Mouse (Mus musculus): ENCODE measurements around the gene Thsd4.
A peak's percentile ranks its signal among the peaks of the same experiment; 100 is the strongest.

Gene Thsd4

DNA sequence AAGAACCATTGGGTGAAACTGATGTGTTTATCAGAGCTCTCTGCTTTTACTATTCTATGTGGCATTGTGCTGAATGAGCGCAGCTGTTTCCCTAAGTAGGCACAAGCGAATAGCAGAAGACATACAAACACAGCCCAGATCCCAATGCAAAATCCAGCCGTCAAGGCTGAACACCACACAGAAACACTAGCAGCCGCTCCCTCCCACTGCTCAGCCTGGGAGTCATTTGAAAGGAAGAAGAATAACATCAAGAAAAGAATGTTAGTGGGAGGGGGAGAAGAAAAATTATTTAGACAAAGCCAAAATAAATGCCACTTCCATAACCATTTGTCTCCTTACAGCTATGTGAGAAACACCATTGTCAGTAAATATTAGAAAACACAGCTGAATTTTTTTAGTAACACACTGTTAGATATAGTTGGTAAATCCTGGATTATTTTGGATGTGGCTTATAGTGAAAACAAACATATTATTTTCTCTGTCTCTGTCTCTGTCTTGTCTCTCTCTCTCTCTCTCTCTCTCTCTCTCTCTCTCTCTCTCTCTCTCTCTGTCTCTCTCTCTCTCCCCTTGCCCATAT, 148.6 kb downstream of the Thsd4 start:
- no peak for DNase-seq

DNA sequence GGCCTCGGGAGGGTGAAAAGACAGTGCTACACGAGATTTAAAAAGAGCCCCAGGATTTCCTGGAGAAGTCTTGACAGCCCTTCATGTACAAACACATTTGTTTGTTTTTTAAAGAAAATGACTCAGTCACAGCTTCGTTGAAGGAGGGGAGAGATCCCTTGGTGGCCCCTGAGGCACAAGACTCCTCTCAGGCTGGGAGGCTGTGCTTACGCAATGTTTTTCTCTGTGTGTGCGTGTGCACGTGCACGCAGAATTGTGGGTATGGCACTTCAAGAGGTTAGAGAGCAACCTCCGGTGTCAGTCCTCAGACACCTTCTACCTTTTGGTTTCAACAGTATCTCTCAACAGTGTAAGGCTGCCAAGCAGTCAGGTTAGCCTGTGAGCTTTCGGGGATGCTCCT, 153.3 kb downstream of the Thsd4 start:
- DNase-seq: no peak

DNA sequence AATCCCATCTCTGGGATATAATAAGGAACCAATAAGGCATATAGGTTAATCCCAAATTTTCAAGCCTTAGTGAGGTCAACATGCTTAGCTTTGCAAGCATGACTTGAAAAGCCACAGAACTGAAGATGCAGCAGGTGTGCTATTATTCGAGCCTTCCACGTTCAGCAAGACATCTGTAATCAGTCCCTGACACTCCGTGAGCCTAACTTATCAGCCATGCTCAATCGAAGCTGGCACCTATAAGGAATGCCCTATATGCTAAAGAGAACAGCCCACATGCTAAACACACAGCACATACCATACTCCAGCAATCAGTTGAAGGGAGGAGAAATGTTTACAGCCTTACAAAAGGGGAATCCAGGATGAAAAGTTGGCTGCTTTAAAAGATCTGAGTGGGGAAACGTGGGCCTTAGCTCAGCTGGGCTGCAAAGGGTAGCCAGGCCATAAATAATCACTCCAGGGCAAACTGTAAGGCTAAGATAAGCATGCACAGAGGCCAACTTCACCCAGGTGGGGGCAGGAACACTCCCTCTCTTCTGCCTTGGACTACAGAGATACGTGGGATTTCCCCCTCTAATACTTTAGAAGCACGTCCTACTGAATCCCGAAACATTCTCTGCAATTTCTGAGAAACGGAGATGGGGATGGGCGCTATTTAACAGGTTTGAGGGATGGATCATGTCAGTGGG, 154.1 kb downstream of the Thsd4 start:
- DNase-seq: no peak

DNA sequence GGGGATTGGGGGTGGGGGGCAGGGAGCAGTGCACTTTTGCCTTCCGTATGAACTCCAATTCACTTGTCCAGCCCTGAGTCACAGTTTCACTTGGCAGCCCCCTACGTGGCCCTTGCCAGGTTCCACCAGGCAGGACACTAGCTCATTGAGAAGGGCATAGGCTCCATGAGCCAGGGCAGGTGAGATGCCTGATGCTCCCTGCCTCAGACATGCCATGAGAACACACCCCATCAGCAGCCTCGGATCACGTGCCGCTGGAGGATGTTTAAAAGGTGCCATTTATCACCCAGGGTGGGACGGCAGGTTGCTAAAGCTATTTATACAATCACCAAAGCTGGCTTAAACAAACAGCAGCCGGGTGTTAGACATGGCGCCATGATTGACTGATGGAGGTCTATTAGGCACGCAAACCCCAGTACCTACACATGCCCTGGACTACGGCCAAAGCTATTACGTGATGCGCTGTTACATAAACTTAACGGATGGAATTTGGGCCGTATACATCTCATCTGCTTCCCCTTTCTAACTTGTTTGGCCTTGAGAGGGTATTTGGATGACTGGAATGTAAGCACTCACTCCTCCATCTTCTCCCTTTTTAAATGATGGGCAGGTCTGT, 157.6 kb downstream of the Thsd4 start:
- no peak for DNase-seq

DNA sequence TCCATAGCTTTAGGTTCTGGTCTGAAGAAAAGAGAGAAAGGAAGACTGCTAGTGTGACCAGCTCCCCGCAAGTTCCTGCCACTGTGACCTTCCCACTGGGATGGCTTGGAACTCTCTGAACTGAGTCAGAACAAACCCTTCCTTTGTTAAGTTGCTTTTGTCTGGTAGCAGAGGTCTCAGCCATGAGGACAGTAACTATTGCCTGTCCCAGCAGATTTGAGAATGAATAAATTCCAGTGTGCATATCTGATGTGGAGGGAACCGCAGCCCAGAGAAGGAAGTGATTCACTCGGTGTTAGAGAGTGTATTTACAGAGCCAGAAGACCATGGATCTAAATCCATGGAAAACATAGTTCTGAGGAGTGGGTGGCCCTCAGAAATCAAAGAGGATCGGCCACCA, 169.5 kb downstream of the Thsd4 start:
- no peak for DNase-seq

DNA sequence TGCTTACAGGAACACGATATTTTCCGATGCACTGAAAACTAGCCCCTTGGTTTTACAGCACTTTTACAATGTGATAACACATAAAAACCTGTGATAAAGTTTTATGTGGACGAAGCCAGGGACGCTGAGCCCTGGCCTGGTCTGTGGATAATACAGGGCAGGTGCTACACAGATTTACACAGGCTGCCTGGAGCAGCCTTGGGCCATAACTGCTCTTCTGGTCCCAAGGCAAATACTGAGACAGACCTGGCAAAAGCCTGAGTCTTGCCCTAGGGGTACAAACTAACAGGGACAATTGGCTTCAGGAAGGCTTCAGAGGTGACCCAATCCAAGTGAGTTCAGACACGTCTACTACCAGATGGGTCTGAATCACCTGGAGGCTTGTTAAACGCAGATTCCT, 170.7 kb downstream of the Thsd4 start:
- no peak for DNase-seq

DNA sequence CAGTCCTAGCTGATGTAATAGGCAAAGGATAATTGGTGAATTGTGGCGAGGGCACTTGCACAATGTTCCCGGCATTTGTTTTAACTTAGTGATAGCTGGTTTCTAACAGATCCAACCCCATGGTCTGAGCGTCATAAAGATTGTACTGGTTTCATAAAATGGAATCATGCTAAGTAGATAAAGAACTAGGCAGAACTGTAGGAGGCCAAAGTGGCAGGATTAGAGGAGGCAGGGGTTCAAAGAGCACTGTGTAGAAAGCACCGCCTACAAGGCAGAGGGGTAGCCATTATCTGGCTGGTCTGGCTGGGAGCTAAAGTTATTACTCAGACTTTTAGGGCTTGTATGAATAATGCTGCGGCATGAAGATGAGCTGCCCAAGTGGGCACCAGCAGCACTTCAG, 185.7 kb downstream of the Thsd4 start:
- no peak for DNase-seq

DNA sequence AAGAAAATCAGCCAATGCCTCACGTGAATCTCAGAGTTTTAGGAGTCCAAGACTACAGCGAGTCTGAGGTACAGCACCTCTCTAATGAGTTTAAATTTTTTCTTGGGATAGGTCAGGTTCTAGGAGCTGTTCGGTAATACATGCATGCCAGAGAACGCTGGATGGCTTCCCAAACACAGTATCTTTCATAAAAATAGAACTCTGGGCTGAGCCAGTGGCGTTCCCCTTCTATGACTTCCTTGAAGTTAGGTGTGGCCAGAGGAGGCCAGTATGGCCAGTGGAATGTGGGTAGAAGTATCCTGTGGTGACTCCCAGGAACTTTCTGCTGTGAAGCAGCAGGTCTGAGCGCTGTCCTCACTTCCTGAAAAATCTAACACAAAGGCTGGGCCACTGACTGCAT, 186.4 kb downstream of the Thsd4 start:
- DNase-seq: no peak

DNA sequence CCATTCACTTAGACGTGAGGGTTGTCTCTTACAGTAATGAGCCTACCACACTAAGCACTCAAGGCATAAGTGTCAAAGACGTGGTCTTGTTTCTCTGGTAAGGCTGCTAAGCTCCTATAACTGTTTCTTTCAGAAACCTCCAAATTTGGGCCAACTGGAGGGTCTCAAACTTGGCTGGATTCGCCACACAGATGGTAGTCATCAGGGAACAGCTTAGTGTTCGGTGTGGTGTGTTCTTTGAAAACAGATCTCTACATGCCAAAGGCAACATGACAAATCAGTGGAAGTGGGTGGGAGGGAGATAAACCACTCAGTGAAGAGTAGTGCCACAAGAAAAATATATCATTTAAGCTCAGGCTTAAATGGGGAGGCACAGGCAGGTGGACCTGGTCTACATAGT, 191.9 kb downstream of the Thsd4 start:
- DNase-seq: no peak

DNA sequence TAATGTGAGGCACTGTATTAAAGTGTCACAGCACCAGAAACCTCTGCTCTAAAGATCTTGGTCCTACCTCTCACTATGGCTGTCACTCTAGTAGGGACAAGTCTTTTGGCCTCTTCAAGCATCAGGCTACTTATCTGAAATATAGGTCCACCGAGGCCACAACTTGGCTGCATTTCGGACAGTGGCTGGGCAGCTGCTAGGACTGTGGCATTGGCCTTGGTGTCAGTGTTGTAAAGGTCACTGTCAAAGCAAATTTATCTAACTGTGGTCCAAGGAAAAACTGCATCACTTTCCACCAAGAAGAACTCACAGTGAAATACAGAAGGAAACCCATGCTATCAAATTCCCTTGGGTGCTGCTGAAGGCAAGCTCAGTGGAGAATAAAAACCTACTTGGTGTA, 197.1 kb downstream of the Thsd4 start:
- no peak for DNase-seq

DNA sequence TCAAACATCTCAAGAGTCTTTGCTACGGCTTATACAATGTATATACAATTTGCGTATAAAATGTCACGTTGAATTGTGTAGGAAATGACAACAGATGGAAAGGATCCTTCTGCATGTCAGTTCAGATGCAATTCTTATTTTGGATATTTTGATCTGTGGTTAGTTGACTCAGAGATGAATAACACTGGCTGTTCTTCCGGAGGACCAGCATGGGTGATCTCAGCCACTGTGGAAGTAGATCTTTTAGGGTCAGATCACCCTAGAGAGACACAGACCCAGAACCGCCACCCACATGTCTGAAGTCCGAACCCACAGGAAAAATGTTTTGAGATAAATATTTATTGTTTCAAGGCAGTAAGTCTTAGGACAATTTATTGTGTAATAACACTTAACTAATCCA, 198.4 kb downstream of the Thsd4 start:
- DNase-seq: no peak

DNA sequence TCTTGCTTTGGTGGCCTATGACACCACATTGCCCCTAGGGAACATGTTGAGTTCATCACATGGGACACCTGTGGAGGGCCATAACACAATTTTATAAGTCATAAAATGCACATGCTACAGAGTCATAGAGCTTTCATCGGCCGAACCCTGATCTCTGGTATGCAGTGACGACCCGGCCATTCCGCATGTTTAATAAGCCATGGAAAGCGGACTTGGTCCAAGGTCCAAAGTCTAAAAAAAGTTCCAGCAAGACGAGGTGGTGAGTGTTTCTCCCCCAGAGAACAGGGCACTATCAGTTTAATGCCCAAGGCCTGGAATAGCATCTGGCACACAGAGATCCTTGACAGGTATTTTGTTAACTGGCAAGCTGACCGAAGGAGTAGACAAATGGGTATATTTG, 204.6 kb downstream of the Thsd4 start:
- DNase-seq: no peak

DNA sequence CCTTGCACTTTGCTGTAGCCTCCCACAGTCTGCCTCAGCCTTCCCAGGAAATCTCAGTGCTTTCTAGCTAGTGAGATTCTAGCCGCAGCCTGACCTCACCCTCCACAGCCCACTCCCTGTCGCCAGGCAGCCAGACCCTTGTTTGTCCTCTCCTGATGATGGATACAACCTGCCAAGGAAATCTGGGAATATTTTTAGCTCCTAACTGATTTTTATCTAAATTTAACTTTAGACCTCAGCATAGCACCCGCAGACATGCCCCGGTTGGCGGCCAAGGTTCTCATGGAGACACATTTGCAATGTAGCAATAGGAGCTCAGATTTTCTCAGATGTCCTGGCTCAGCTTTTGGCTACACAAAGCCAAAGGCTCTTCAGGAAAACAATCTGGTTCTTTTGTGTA, 205.3 kb downstream of the Thsd4 start:
- peak in 1 of 2 experiments; percentile 17 for DNase-seq

DNA sequence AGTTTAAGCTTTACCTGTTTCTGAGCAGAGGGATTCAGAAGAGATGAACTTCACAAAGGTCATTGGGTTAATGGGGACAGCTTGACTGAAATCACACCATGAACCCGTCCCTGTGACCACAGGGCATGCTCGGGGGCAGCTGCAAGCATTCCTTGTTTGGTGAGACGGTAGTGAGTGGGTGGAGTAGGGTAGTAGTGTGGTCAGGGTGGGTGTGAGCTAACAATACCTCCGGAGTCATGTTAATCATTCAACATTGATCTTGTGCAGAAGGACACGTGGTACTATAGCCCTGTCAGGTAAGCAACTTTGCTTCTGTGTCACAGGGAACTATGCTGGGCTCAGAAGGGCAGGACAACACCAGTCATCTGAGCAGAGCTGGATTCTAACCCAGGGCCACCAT, 206.3 kb downstream of the Thsd4 start:
- no peak for DNase-seq

DNA sequence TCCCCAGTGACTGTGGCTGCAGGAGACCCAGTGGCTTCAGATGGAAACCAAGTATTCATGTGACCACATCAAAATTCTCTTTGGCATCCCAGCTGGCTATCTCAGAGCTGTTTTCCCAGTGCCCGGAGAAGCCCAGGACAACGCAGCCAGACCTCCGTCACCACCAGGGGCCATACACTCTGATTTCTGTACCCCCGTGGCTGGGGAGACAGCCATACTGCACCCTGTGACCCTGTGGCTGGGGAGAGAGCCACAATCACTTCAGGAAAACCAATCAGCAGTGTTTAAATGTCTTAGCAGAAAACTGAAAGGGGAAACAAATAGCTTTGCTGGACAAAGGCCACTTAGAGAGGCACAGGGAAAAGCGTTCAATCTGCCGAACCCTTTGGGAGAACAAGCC, 208.2 kb downstream of the Thsd4 start:
- DNase-seq: no peak

DNA sequence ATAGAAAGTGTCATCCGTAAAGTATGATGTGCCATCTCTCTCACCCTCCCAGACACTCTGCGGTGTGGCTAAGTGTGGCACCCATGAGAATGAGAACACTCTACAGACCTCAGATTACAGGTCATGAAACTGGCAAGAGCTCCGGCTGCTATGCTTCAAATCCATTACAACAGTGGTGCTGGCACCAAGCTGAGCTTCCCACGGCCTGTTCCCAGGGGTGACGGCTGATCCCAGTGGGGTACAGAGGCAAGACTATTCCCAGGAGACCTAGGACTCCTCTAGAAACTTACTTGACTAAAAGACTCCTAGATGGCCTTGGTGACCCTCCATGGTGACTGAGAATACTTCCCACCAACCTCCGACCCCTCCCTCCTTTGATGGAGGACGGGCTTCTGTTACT, 209.2 kb downstream of the Thsd4 start:
- no peak for DNase-seq

DNA sequence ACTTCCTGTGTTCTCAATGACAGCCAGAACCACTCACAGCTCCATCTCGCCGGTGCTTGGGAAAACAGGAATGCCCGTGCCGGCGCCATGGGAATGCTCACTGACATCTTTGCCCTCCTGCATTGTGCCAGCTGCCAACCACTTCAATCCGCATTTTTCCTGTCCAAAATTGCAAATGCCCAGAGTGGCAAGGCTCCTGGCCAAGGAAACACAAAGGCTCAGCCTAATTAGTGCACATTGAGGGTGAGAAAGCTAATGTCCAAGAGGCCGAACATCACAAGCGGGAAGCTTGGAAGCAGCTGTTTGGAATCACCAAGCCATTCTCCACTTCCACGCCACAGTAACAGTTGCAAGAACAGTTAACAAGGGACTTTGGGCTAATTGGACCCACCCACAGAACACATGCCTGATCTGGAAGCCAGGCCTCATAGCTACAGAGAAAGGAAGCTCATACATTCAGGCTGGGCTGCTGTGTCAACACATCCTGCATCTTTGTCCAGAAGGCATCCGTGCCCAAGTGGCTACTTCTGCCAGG, 210.2 kb downstream of the Thsd4 start:
- peak in 1 of 2 experiments; percentile 19 for DNase-seq

DNA sequence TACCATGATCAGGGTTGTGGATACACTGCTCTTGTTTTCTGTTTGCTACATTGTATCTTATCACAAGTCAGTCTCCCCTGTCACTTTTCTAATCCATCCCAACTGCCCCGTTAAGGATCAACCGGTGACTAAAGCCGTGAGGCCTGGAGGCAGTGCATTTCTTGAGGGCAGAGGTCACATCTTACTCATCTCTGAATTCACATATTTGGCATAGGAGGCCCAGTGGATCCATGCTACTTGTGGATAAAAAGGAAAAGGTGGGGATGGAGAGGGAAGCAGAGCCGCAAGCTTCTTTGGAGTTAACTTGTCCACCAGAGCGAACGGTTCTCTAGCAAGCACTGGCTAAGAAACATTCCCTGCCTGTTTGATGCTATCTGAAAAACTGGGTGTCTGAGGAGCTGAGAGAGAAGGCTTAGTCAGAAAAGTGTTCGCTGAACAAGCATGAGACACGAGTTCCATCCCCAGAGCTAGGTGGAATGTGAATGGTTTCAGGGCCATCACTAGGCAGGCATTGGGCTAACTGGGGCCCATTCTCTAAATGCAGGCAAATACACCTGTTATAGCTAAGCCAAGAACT, 211.0 kb downstream of the Thsd4 start:
- DNase-seq: no peak

DNA sequence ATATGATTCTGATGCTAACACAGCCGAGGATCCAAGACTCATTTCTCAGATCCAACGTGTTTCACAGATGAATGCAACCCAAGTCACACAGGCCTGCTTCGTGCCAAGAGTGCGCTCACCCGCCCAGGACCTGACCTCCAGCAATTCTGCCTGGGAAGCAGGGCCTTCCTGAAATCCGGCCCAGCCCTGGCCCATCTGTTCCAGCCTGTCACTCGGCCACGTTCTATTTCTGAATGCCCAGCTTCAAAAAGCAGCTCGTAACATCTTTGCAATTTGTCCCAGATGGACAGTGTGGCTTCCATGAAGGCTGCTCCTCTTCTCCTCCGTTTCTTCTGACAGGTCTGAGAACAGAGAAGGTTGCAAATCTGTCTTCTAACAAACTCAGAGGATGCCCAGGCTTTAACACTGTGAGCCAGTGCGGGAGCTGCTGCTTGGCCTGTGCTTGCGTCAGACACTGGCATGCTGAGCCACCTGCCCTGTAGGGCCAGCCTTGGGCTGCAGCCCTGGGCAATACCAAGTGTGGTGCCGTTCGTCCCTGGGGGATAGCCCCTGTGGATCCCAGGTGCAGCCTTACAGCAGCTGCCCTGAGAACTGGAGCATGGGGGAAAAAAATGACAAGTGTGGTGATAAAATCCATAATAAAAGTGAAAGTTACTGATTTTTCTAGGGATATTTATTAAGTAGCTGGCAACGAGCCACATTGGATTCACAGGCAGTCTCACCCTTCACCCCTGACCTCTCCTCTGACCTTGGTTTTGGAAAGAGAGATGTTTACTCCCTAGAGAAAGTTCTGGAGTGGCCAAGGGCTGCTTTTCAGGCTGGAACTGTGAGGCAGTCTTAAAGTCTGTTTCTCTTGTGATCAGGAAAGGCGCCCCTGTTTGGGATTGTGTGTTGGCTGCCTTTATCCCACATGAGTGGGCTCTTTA, 211.8 kb downstream of the Thsd4 start:
- DNase-seq: peak; percentile 88 to 93

DNA sequence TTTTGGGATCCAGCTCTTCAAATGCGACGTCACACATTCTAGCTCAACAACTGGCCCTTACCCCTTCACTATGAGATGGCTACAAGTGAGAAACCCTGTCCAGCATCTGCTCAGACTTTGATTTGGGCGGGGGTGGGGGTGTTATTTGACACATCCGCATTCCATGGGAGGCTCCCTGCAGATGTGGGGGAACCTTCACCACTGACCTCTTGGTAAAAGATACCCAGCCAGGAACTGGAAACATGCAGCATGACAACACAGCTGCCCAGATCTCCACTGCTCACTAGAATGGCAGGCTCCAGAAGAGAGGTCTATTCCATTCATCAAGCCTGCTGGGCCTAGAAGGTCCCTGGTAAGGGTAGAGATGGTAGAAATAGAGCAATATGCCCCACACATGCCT, 213.7 kb downstream of the Thsd4 start:
- no peak for DNase-seq

DNA sequence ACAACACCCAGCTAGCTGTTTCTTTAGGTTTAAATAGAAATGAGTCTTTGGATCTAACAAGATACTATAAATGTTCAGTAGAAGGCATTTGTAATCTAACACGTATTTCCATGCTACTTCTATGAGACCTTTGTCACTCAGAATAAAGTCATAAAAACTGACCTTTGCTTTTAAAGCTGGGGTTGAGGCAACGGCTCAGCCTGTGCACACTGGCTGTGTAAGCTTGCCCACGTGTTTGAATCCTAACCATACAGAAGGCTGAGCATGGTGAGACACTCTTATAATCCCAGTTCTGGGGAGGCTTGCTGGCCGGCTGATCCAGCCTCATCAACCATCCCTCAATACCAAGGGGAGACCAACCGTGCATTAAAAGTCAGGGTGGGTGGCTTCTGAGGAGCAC, 214.4 kb downstream of the Thsd4 start:
- no peak for DNase-seq

DNA sequence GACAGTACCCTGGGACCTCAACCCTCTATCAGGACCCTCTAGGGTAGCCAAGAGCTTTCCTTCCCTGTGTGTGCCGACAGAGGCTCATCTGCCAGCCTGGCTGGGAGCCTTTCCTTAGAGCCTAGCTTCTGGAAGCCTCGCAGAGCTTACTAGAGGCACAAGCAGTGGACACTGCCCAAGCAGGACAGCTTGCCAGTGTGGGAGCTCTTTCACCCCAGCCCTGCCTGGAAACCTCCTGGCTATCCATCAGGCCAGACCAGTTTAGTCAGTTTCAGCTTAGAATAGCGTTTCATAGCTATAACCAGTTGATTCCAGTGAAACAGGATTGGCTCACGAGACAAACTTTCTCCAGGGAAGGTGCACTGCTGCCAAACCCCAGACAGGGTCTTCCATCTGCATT, 215.6 kb downstream of the Thsd4 start:
- DNase-seq: peak; percentile 63 to 73

Measured in cerebellum, adult 18-20 months (tissue).